Mouse (Mus musculus) layer of hippocampus, postnatal 25 days (tissue): ENCODE results near the gene Yju2. TPM values are rescaled to one million over a fixed set of nuclear protein-coding genes. Genes with fewer than 3 reads are reported as not detected.
"Not testable (repeated sequence)": the region's sequence is repeated elsewhere in the genome, so short reads cannot be mapped to it uniquely, and the experiment has no call there.

Experiments
- DNase-seq, 2 experiments: peaks; one replicate each; pipeline ENCODE4 v3.0.0; 2022; ENCODE audit warnings: mixed read lengths in 2 of 2, low spot score in 1 of 2; ENCODE audit errors: extremely low spot score in 1 of 2
- total RNA-seq, 2 experiments: library from RNA; stranded (reverse); gene quantifications; 2 replicates each; pipeline ENCODE4 v1.2.3; 2021

Yju2 gene
- 10 to 100 TPM; 16.7 to 16.9 TPM for total RNA-seq

DNA sequence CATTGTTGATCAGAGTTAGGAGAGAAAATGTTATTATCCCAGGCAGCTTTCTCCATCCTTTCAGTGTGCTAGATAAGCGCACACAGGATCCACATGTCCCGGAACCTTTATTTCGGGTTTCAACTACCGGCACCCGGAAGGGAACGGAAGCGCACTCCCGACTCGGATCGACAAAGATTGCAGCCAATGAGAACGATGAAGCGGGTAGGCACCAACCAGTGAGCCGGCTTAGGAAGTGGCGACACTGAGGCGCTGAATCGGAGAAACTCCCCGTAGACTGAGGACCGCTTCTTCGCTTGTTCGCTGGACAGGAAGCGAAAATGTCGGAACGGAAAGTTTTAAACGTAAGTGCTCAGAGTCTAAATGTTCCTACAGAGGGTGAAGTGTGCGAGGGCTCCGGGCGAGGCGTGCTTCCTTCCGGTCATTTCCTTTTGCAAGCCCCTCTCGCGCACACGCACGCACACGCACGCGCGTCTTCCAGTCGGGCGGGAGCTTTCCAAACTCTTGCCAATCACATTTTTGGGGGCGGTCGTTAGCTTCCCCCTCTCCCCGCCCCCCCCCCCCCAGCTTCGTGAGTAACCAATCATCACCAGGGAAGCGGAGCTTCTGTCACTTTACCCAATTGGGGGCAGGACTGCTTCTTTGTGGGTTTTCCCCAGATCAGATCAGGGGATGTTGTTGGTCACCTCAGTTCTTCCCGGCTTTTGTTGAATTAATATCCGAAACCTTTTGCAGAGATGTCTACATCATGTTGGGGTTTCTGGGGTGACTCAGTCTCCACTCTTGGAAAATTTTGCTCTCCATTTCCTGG, at the start of gene Yju2:
TSS of gene Yju2 (plus strand) at position 182 of the 811 bp plus-strand sequence.
- peak; percentile 90 to 91 for DNase-seq

DNA sequence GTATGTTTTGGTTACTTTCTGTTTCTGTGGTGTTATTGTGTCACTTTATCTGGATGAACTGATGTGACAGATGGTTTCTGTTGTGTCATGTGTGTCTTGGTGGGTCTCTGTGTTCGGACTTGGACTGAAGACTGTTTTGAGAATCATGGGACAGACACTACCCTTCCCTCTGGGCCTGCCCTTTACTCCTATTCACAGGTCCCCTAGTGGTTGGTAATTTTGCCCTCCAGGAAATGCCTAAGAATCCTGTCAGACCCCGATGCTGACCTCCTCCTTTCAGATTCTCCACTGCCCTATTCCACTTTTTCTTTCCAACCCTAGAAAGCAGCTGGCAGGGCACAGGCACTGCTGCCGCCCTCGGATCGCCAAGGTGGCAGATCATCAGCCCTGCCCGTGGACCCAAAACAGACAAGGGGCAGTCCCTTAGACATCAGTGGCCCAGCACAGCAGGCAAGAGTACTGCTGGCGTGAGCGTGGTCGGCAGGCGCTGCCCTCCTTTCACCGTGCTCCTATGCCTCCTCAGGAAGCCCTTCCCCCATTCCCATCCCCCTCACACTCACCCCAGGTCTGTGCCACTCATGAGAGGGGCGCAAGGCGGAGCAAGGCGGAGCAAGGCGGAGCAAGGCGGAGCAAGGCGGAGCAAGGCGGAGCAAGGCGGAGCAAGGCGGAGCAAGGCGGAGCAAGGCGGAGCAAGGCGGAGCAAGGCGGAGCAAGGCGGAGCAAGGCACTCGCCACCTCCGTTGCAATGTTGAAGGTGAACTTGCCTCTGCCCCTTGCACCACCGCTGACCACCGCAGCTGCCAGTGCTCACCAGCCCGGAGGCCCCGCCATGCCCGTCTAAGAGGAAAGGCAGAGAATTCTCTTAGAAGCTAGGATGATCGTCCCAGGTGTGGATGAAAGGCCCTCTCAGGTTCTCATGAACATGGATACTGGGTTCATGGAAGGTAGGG, 27.1 kb upstream of the Yju2 start:
- peak; percentile 36 to 51 for DNase-seq

DNA sequence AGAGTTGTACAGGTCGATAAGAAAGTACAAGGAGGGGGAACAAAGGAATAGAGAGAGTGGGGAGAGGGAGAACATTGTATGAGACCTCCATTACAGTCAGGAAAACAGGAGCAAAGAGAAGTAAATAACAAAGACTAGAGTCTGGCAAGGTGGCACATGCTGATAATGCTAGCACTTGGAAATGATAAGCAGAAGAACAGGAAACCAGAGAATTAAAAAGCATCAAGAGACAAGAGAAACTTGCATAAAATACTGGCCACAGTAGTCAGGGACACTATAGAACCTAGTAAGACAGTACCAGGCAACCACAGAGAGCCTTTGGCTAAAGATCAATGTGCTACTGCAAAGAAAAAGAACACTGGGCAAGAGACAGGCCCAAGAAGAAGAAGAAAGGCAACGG, 26.3 kb upstream of the Yju2 start:
- DNase-seq: no peak

DNA sequence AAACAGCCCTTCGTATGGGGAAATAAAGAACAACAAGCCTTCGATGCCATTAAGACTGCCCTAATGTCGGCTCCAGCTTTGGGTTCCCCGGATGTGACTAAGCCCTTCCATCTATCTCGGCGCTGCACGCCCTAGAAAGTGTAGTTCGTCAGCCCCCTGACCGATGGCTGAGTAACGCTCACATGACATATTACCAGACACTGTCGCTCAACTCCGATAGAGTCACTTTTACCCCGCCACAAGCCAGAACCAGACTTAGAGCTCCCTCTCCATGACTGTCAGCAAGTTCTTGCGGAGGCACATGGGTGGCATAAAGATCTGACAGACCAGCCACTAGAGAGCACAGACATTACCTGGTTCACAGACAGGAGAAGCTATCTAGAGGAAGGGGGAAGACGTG, 25.7 kb upstream of the Yju2 start:
- DNase-seq: no peak

DNA sequence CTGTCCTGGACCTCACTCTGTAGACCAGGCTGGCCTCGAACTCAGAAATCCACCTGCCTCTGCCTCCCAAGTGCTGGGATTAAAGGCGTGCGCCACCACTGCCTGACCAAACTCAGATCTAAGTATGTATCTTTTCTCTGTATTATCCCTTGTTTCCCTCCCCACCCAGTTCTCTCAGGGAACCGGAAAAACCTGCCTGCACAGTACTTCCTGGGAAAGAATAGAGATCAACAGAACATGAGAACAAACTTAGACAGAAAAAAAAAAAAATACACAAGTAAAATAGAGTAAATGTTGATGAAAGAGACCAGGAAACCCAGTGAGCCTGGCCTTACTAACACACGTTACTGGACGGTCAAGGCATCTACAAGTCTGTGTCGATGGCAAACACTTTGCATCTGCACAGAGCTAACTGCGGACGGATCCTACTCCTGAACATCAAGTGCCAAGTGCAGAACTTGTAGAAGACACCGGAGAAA, 14.5 kb upstream of the Yju2 start:
- DNase-seq: not testable (repeated sequence)

DNA sequence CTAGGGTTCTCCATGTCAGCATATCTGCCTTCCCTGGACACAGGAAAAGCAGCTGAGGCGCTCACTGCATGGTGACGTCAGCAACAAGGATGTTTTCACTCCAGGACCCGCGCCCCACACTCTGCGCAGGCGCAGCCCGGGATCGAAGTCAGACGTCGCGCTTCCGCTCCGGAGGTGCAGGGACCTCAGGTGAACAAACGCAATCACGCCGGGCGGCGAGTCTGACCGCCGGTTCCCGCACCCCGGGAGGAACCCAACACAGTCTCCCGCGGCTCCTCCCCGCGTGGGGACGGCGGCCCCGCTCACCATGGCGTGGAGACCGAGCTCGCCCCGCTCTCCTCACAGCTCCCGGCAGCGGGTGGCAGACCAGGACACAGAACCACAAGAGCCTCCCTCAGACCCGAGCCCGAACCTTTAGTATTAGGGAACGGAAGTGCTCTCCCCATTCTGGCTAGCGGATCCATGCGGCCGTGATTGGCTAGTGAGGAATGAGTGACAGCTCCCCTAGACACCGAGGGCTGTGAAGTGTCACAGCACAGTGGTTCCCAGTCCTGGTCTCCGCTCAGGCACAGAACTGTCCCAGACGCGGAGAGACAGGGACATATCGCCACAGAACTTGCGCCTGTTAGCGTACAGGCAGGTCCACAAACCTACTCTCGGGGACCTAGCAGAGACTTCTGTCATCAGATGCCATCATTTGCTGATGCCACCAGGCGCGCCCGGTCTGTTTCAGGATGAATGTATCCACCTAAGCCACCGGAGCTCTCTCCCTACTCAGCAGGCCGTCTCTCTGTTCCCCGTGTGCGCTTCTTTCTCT, 13.8 kb upstream of the Yju2 start:
- peak; percentile 79 to 84 for DNase-seq

DNA sequence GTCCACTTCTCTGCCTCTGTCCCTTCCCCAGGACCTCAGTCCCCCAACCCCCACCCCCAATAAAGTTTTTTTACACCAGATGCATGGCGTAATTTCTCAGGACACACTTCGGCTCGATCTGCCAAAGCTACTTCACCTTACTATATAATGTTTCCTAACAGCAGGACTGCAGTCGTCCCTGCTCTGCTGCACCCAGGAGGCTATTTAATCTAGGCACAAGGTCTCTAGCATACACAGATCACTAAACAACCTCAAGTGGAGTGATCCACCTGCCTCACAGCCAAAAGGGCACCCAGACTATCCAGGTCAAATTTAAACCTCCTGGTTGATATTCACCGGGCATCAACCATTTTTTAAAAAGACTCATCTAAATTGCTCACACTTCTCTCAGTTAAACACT, 13.2 kb upstream of the Yju2 start:
- no peak for DNase-seq

DNA sequence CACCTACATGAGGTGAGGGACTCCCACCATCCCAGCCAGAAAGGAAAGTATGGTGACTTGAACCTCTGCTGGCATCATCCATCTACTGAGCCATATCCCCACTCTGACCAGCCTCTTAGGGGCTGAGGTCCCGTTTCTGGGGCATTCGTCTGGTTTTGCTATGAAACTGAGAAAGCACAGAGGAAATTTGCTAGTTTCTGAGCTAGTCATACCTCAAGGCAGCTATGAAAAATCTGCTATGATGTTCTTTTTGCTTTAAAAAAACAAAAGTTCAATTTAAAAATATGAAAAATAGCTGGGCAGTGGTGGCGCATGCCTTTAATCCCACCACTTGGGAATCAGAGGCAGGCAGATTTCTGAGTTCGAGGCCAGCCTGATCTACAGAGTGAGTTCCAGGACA, 10.3 kb upstream of the Yju2 start:
- no peak for DNase-seq

DNA sequence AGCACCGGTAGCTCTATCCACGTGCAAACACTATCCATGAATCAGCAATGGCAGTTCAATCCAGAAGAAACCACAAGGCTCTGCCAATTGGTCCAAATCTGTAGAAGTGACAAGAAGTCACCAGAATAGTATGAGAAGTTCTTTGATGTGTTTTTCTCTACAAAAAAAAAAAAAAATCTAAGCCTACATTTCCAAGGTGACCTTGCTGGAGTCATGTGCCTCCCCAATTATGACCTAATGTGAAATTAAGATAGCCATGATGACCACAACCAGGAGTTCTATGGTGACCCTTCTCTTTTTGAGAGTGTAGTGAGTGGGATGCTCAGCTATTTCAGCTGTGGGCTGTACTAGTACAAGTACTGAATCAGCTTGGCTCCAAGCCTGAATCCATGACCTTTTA, 9.5 kb upstream of the Yju2 start, which contains the start of gene Zfp119b:
TSS of gene Zfp119b (minus strand) at position 101 of the 400 bp plus-strand sequence.
- no peak for DNase-seq

DNA sequence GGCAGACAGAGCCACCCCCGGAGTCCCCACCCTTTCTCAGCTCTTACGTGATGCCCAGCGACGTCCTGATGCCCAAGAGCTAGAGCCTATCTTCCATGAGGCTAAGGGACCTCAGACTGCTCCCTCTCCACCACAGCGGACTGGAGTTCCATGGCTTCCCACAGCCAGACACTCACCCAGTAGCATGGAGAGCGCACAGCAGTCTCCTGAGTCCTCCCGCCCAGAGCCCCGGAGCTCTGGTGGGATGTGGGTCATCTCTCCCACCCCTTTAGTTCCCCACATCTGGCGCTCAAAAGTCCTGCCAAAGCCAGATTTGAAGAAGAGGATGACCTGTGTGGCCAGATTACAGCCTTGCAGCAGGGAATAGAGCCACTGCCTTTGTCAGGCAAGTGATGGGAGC, 8.3 kb upstream of the Yju2 start:
- no peak for DNase-seq

DNA sequence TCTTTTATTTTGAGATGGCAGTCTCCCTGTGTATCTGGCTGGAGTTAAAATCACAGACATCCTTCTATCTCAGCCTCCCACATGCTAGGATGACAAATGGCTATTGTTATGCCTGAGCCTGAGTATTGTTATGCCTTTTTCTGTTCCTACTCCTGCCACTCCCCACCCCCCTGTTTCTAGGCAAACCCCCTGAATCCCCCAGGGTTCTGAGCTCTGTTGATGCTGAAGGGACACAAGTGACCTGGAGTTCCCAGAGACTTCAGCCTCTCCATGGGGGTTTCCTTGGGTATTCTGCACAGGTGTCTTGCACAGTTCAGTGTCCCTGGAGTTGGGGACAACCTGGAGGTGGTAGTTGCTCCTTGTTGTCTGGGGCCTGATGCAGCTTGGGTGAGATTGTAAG, 6.9 kb upstream of the Yju2 start:
- no peak for DNase-seq

DNA sequence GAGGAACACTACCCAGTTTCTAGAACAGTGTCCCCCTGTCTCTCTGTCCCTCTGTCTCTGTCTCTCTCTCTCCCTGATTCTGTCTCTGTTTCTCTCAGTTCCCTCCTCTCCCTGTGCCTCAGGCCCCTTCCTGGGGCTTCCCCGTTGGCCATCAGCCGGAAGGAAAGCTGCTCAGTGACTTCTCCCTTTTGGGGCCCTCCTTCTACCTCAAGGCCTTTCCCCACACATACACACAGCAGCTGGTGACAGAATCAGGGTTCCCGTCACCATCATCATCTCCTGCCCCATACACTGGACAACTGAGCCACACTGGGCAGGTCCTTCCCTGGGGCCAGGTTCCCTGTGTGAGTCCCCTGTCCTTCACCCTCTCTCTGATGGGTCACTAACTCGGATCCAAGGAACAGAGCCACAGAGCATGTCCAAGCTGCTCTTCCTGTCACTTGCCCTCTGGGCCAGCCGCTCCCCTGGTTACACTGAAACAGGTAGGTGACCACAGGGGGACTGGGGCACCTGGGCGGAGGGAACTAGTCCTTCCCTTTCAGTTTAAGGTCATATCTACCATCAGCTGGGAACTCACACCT, 6.4 kb upstream of the Yju2 start, which contains the start of gene Ebi3:
TSS of gene Ebi3 (plus strand) at position 194 of the 581 bp plus-strand sequence.
- no peak for DNase-seq

DNA sequence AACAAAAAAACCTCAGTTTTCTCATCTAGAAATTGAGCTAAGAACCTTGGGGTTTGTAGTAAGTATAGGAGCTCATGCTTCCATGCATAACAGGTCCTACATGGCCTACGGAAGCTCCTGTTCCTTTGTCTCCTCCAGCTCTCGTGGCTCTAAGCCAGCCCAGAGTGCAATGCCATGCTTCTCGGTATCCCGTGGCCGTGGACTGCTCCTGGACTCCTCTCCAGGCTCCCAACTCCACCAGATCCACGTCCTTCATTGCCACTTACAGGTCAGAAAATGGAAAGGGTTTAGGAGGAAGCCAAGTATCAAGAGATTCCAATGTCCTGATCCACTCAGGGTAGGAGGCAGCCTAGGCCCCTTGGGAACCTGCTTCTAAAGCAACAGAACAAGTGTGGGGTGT, 5.1 kb upstream of the Yju2 start:
- no peak for DNase-seq

DNA sequence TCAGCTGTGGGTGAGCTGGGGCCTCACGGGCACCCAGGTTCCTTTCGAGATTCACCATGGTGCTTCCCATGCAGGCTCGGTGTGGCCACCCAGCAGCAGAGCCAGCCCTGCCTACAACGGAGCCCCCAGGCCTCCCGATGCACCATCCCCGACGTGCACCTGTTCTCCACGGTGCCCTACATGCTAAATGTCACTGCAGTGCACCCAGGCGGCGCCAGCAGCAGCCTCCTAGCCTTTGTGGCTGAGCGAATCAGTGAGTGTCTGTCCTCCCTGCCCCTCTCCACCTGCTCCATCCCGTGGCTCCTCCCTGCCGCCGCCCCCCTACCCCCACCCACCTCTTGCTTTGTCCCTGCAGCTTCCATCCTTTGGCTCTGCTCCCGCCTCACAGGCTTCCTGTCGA, 4.7 kb upstream of the Yju2 start:
- DNase-seq: no peak

DNA sequence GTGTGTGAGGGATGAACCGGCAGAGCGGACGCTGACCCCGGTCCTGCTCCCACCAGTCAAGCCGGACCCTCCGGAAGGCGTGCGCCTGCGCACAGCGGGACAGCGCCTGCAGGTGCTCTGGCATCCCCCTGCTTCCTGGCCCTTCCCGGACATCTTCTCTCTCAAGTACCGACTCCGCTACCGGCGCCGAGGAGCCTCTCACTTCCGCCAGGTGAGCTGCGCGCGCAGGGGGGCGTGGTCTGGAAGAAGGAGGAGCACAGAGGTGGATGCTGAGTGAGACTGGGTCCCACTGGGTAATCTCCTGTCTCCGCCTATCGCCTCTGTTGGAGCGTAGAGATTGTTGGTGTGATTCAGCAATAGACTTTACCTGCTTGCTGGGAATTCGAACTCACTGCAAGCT, 2.8 kb upstream of the Yju2 start:
- DNase-seq: peak; percentile 62 to 68

DNA sequence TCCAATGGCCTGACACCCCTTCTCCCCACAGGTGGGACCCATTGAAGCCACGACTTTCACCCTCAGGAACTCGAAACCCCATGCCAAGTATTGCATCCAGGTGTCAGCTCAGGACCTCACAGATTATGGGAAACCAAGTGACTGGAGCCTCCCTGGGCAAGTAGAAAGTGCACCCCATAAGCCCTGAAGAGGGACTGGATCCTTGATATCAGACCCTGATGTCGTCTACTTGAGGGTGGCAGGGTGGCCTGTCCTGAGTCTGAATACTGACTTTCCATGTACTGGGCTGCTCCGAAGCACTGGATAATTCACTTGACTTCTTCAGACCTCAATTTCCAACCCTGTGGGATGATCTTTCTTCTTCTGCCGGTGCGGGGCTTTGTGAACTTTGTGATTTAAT, 2.3 kb upstream of the Yju2 start:
- no peak for DNase-seq

DNA sequence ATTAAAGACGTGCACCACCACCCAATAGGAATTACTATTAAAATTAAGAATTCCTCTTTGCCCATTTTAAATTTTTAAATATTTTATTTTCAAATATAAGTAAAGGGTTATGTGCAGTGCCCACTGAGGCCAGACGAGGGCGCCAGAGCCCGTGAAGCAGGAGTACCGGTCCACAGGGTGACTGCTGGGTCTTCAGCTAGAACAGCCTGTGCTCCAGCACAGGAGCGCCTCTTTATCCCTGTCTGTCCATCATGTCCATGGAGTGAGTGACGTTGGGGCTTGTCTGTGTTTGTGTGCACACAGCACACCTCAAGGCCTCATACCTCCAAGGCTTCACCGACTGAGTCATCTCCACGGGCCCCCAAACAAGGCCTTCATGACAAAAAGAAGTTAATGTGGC, 1.7 kb upstream of the Yju2 start:
- peak; percentile 74 to 86 for DNase-seq

DNA sequence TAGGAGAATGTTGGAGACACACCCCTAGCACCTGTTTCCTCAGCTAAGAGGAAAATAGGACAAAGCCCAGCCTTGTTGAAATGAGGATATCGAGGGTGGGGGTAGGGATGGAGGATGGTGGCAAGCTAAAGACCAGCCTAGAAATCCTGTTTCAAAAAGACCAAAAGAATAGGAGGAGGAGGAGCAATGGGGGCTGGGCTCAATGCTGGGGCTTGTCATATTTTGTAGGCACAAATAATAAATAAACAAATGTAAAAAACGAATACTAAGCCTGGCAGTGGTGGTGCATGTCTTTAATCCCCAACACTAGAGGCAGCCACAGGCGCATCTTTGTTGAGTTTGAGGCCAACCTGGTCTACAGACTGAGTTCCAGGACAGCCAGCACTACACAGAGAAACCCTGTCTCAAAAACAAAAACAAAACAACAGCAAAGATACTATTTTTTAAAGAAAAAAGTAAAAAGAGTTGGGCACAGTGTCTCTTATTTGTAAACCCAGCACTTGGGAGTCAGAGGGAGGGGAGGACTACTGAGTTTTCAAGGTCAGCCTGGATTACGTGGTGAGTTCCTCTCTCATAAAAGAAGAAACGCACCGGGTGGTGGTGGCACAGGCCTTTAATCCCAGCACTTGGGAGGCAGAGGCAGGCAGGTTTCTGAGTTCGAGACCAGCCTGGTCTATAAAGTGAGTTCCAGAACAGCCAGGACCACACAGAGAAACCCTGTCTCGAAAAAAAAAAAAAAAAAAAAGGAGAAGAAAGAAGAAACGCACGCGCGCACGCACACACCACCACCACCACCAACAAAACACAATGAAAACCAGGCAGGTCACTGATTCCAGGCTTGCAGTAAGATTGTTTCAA, 944 bp upstream of the Yju2 start:
- no peak for DNase-seq

DNA sequence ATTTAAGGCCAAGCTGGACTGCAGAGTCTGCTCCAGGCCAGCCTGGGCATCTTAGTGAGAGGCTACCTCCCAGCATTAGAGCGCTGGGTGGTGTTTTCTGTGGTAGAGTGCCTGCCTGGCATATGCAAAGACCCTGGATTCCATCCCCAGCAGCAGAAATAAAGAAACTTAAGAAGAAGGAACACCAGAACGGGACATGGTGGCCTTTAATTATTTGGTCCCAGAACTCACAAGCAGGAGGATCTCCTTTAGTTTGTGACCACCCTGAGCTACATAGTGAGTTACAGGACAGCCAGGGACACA, 364 bp upstream of the Yju2 start:
- DNase-seq: no peak
